Mouse (Mus musculus) G1E-ER4 (cell line): Measurements from ENCODE around the gene Ntpcr. TPM values are rescaled to one million over a fixed set of nuclear protein-coding genes. Genes with fewer than 3 reads are reported as not detected.

ENCODE experiments used
- GATA1 ChIP-seq: IDR thresholded peaks from one replicate; pipeline ENCODE4 v1.8.0; 2012; ENCODE audit warnings: low read length, inconsistent platforms
- polyA plus RNA-seq: library from polyadenylated mRNA; stranded (reverse); fragments of >175 nt; gene quantifications from 2 replicates; pipeline ENCODE4 v1.2.3, GENCODE M21; 2012

Gene Ntpcr
- polyA plus RNA-seq, 1 experiment: not detected

- no peak for TF ChIP-seq GATA1
These were observed 13.6 kb upstream of the Ntpcr start for GRCm38 (mm10) chr8:125716211-125716610.

- no peak for TF ChIP-seq GATA1
These were observed 13.2 kb upstream of the Ntpcr start for GRCm38 (mm10) chr8:125716613-125717012.

DNA sequence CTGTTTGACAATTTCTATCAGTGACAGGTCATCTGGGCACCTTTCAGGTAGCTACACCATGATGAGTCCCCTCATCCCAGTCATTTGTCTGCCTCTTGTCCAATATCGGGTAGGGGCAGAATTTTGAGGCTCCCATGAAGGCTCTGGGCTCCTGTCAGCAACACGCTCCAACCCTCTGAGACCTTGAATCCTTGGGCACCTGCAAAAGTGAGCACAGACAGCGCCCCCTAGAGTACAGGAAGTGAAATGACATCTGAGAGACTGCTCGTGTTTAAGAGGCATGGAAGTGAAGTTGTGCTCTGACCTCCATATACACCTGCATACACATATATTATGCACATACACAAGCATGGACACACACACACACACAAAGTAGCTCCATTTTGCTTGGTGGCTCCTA is 10.8 kb upstream of the Ntpcr start:
- TF ChIP-seq GATA1: no peak

DNA sequence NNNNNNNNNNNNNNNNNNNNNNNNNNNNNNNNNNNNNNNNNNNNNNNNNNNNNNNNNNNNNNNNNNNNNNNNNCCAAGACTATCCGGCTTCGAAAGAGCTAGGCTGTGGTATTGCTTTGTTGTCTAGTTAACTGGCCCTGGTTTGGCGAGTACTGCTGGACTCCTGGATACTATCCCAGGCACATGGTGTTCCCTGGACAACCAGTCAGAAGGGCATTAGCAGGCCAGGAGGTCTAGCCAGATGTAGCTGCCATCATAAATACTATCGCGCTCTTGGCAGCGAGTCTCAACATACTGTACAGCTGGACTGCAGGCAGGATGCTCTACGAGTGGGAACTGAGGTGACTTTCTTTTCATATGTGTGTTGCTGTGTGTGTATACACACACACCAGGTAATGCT is 7.1 kb upstream of the Ntpcr start:
- TF ChIP-seq GATA1: no peak

GRCm38 (mm10) chr8:125723437-125723836 is 6.3 kb upstream of the Ntpcr start:
- no peak for TF ChIP-seq GATA1

GRCm38 (mm10) chr8:125725037-125725820 is 4.5 kb upstream of the Ntpcr start:
- no peak for TF ChIP-seq GATA1

GRCm38 (mm10) chr8:125726143-125726542 is 3.6 kb upstream of the Ntpcr start:
- no peak for TF ChIP-seq GATA1

DNA sequence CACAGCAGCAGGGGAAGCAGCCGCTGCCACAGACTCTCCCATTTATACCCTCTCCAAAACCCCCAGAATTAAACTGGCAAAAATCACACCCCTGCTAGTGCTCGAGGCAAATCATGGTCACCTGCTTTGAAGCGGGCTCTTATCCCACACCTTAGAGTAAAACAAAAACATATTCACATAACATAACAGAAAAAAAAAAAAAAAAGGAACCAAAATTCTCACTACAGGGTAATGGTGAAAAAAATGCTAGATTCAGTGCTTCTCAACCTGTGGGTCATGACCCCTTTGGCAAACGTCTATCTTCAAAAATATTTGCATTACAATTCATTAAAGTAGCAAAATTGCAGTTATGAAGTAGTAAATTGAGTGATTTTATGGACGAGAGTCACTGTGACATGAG is 2.8 kb upstream of the Ntpcr start:
- TF ChIP-seq GATA1: no peak

DNA sequence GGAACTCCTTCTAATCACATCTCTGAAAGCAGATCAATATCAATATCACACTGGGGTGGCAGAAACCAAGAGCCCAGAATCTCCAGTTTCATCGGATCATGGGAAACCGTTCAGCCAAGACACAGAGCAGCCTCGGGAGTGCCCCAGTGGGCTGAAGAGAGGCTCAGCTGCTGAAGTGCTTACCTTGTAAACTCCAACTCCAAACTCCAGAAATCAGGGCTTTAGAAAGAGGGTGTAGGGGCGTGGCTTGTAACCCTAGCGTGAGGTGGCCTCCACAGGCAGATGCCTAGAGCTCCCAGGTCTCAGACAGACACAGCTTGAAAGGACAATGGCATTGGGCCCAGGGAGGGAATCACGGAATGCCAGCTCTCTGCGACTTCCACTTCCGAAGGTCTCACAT is 2.0 kb upstream of the Ntpcr start:
- no peak for TF ChIP-seq GATA1

DNA sequence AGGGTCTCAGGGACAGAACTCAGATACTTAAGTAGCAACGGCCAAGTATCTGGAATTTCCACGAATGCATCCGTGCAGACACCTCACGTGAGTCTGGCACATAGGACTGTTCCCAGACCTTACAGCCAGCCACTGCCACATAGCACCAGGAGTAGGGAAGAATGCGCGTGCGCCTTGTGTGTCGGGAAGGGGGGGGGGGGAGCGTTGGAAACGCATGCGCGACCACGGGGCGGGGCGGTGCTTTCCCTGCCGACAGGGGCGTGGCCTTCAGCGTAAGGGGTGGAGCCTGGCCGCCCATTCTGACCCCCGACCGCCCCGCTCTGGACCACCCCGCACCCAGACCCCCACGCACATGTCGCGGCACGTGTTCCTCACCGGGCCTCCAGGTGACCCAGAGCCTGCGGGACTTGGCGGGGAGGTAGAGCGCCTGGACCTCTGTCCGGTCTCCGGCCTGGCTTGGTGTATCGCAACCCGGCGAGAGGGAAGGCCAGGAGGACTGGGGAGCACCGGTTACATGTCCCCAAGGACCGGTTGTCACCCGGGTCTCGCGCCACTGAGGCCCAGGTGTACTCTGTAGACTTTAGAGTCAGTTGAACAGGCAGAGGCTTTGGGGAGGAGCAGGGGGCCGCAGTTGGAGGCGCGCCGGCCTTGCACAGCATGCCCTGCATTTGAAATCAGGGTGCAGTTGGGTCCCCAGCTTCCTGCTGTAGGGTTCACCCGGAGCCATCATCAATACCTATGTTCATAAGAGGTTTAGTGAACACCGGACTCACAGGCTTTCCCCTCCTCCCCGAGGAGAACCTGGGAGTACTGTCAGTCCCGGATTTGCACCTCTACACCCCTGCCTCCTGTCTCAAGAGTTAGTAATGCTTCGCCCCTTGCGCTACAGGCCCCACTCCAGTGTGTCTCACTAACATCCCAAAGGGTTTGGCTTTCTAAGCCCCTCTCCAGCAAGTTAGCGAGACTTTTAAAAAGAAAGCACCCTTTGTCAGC is 4.5 kb downstream of the Ntpcr start:
- no peak for TF ChIP-seq GATA1

DNA sequence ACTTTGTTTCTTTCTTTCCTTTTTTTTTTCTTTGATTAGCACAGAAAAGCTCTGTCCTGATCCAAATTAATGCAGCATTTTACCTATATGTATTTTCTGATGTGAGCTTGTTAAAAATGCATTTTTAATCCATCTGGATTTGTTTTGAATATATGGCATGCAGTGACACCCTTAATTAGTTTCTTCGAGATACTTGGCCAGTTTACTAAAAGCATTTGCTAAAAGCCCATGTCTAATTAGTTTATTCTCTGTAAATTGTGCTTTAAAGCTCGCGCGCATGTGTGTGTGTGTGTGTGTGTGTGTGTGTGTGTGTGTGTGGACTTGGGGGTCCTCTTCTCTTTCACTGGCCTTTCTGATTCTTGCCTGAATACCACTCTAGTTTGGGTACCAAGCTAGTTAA is 9.2 kb downstream of the Ntpcr start:
- no peak for TF ChIP-seq GATA1

GRCm38 (mm10) chr8:125740655-125741054 is 10.9 kb downstream of the Ntpcr start:
- TF ChIP-seq GATA1: no peak

DNA sequence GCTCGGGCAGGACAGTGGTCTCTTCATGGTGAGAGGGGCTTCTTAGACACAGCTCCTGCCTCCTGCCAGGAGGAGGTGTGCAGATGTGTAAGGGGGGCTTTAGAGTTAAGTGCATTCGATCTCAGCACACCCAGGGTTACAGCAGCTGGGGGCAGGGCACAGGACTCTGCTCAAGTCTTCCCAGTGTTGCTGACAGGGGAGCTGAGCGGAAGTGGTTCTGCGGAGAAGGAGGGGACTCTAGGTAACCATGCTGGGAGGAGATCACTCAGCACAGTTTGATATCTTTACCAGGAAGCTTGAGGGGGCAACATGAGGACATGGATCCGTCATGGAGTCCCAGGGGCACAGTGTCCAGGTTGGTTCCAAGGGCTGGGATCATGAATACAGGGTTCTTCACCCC is 11.6 kb downstream of the Ntpcr start:
- no peak for TF ChIP-seq GATA1

DNA sequence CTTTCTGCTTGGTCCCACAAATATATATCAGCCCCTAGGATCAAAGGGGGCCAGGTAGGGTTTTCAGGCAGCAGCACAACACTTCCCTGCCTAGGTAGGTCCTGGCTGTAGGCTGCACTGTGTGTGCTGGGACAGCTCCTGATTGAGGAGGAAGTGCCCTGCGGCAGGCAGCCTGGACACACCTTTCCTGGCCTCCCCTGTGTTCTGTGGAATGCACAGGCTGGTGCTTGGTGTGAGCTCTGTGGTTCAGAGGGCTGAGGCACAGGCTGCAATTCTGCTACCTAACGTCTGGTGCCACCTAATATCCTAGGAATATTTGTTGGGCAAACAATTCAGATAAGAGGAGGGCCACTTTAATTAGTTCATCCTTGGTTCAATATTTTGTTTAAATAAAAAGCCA is 12.1 kb downstream of the Ntpcr start:
- no peak for TF ChIP-seq GATA1

DNA sequence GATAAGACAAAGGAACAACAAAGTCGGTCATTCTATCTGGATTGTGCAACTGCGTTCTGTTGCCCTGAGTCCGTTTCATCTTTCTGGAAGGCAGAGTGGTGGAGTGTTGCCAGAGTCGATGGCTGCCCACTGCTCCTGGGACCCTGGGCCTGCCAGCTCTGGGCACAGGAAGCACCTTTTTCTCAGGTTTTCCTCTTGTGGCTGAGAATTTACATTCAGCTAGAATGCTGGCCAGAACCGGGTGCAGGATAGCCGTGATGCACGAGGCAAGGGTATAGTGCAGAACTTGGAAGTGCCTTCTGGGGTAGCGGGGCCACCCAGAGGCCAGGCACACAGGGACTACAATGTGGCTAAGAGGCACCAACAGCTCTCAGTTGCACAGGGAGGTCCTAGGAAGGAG is 12.6 kb downstream of the Ntpcr start:
- TF ChIP-seq GATA1: no peak

GRCm38 (mm10) chr8:125744914-125745576 is 15.3 kb downstream of the Ntpcr start:
- no peak for TF ChIP-seq GATA1
